Mouse (Mus musculus): ENCODE measurements around the gene Rpl10-ps3.

Gene Rpl10-ps3

GRCm38 (mm10) chr9:50311036-50311545 lies 33.7 kb downstream of the Rpl10-ps3 start:
- no peak for DNase-seq (ENCODE audit: low read depth, low spot score)

- DNase-seq (ENCODE audit: low read depth, low spot score): peak; percentile 59
These were observed 38.9 kb downstream of the Rpl10-ps3 start for GRCm38 (mm10) chr9:50305666-50306402.

GRCm38 (mm10) chr9:50305046-50305445 lies 39.7 kb downstream of the Rpl10-ps3 start:
- DNase-seq (ENCODE audit: low read depth, low spot score): no peak

- no peak for DNase-seq (ENCODE audit: low read depth, low spot score)
These were observed 40.8 kb downstream of the Rpl10-ps3 start for GRCm38 (mm10) chr9:50304004-50304403.

- no peak for DNase-seq (ENCODE audit: low read depth, low spot score)
These were observed 43.0 kb downstream of the Rpl10-ps3 start for GRCm38 (mm10) chr9:50301722-50302121.

GRCm38 (mm10) chr9:50298389-50298788 lies 46.4 kb downstream of the Rpl10-ps3 start:
- no peak for DNase-seq (ENCODE audit: low read depth, low spot score)
